Mouse (Mus musculus) E14TG2a.4 (cell line): ENCODE measurements around the gene Sh3bp5l.

ENCODE experiments used
- CTCF ChIP-seq: conservative IDR thresholded peaks from 2 replicates; pipeline ENCODE4 v1.5.1; 2014; ENCODE audit warnings: low read length
- NANOG ChIP-seq: IDR thresholded peaks from 2 replicates; pipeline ENCODE4 v1.6.1; 2014; ENCODE audit warnings: borderline replicate concordance, low read length, mixed read lengths
- POU5F1 ChIP-seq: IDR thresholded peaks from 2 replicates; pipeline ENCODE4 v1.6.1; 2014; ENCODE audit warnings: low read length, borderline replicate concordance

GRCm38 (mm10) chr11:58314069-58314468, 16.5 kb upstream of the Sh3bp5l start:
- TF ChIP-seq CTCF (no peak), POU5F1 (no peak), NANOG (no peak)
